Mouse (Mus musculus) T-cell, adult 2 months (primary cell): ENCODE results near the gene Mier2.

ENCODE experiments used
- DNase-seq: peaks from one replicate; pipeline ENCODE4 v3.0.0; 2022; ENCODE audit warnings: low spot score

Gene Mier2

DNA sequence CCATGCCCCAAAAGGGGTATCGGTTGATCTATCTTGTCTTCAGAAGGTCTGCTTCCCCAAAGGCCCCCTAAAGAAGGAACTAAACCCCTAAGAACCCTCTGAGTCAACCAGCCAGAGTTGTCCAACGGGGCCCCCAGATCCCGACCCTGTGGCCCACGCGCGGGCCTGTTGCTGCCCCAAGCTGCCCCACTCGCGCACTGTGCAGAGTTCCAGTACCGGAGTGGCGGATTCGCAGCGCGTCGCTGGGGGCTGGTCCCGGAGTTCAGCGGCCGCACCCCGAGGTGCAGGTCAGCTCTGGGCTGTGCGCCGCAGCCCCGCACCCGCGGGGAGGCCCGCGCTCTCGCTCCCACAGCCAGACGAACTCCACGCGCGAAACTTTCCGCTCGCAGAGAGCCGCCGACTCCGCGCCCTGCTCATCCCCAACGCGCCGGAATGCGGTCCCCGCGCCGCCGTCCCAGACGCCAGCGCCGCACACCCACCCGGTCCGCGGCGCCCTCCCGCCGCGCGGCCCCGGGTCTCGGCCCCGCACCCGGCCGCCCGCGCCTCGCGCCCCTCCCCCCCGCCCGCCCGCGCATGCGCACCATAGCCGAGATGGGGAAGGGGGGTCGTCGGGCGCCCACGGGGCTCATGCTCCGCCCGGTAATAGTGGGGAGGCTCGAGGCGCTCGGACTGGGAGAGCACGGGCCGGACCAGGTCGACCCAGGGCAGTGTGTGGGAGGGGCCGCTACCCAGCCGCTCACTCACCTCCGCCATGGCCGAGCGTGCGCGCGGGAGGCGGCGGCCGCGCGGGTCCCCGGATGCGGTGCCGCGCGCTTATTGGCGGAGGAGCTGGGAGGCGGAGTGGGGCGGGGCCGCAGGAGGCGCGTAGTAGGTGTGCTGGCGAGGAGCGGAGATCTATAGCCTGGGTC is at the start of gene Mier2:
Gene Mier2, minus strand, starts transcription at position 870 of the 908 bp plus-strand sequence.
- DNase-seq, result peak; percentile 80

DNA sequence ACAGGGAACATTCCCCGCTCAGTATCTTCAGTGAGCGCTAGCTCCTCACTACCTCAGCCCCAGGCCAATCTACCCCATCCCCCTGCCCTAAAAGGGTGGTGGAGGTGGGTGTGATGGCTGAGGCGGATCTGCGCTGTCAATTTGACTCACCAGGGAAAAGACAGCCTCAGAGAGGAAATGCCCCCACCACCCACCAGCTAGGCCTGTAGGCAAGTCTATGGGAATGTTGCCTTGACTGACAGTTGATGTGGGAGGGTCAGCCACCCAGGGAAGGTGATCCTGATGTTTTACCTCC is 42.9 kb upstream of the Mier2 start:
- DNase-seq, result no peak

DNA sequence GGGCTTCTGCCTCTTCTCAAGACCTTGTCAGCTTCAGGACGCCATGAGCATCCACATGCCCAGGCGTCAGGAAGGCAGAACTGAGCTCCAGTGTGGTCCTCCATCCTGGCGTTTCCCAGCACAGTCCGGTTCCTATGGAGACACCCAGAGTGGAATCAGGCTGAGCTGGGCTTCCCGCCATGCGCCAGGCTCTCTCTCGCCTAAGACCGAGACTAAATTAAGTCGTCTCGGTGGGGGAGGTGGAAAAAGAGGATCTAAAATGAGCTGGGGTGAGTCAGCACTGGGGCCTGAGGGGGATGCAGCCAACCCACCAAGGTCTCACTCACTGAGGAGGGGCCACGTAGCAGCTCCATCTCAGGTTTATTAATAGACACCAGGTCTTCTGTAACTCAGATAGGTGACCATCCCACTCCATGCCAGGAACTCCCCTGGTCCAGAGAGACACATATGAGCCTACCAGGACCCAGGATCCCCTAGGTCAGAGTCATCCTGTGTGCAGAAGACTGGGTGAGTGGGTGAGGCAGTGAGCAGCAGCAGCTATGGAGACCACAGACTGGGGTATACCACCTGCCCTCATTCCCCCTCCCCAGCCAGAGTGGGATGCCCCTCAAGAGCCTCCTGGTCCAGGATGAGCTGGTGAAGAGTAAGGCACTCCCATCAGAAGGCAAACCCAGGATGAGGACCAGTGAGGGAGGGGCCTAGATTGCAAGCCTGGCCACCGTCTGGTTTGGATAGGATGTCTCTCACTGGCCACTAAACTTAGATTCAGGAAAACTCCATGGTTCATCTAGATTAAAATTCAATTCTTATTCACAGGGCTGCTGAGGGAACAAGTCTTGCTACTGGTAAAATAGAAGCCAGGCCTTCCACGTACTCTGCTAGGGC is 42.3 kb upstream of the Mier2 start:
- no peak for DNase-seq

DNA sequence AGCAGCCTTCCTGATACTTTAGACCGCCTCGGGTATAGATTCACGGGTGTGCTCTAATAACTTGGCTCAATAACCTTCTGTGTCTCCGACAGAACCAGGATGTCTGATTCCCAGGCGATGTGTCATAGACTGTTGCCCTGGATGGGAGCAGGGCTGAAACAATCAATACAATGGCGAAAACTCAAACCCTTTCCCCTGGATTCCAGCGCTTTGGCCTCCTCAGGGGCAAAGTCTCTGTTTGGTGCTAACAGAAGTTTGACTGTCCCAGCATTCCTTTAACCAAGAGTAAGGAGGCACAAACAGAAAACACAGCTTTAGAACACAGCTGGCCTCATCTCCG is 40.6 kb upstream of the Mier2 start:
- DNase-seq, result no peak

DNA sequence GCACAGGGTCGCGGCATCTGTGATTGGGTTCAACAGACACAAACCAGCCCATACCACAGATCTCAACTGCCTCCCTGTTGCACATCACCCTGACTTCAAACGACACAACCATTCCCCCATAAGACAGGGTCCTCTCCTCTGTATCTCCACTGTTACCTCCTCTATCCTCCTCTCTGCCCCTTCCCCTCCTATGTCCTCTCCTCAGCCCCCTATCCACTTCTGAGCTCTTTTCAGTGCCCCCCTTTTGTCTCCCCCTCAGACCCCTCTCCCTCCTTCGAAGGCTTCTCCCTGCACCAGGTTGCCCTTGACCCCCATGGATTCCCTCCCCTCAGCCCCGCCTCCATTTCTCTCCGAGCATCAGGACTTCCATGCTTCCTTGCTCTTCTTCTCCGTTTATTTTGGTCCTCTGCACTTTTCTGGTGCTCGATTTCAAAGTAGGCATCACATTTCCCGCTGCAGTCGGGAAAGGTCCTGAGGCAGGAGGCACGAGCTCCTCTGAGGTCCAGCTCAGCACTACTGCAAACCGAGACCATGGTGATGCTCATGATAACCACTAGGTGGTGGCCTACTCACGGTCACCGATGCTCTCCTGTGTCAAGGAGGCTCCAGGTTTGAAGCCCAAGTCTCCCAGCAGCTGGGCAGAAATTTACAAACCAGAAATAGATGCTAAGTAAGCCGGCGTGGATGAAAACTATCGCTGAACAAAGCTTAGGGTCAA is 40.0 kb upstream of the Mier2 start:
- DNase-seq, result peak; percentile 18

DNA sequence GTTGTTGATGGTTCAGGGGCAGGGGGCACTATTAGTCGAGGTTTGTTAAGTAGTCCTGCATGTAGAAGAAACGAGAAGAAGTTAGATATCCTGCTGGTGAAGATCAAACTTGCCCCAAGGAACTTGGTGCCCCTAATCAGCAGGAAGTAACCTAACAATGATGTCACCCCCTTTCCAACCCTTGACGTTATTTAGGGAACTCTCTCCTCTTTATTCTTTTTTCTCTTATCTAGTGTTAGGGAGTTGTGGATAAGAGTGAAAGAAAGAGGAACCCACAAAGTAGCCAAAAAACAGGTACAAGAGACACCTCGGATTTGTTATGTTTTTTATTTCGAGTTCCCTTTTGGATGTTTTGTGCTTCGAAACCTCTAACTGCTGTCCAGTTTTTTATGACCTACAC is 39.1 kb upstream of the Mier2 start:
- no peak for DNase-seq

DNA sequence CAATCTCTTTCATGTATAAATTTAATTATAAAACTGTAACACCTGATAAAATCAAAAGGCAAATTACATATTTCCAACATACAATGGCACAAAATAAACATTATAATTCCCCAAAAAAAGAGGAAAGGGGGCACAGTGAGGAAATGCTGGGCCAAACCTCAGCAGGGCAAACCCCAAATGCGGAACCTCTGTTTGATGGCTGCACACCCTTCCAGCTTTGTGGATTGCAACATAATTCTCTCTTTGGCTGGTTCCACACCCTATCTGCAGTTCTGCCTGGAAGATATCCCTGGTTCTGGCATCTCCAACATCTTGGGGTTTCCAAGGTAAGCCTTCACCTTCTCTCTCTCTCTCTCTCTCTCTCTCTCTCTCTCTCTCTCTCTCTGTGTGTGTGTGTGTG is 35.7 kb upstream of the Mier2 start:
- DNase-seq, result no peak

DNA sequence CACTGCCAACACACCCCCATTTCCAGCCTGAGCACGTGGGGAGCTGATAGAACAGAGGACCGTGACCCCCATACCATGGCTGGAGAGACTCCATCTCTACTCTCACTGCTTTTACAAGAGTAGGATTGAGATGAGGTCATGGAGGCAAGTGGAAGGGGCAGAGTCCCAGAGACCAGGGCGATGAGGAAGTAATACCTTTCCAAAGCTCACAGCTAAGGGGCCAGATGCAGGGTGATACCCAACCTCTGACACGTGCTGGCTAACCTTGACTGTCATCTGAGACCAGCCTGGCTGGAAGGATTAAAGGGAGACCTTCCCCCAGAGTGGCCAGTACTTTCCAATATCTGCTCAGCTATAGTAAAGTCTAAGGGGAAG is 32.7 kb upstream of the Mier2 start:
- no peak for DNase-seq

DNA sequence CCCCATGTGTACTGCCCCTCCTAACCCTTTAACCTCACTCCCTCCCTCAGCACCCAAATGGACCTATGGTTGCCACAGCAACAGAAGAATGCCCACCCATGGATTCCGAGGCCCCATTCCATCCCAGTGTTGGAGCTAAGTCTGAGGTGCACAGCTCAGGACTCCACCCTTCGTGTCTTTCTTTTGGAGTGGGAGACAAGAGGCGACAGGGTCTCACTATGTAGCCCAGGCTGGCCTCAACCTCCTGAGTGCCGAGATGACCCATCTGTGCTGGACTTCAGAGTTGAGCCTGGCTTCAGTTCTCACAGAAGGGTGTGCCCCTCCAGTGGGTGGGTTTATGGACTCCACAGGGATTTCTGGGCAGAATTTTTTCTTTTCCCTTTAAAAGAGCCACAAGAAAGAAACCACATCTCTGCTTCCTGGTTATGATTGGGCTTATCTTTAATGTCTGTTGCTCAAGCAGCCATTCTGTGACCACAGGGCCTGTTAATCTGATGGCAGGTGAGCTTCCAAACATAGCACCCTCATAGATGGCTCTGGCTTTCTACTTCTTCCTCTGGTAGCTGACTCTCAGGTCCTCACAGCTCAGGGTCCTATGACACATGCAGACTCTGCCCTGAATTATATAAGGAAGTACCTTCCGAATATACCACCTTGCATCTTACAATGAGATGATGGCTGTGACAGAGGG is 32.2 kb upstream of the Mier2 start, which contains the start of gene Theg:
Gene Theg, minus strand, starts transcription at position 271 of the 691 bp plus-strand sequence.
- no peak for DNase-seq

DNA sequence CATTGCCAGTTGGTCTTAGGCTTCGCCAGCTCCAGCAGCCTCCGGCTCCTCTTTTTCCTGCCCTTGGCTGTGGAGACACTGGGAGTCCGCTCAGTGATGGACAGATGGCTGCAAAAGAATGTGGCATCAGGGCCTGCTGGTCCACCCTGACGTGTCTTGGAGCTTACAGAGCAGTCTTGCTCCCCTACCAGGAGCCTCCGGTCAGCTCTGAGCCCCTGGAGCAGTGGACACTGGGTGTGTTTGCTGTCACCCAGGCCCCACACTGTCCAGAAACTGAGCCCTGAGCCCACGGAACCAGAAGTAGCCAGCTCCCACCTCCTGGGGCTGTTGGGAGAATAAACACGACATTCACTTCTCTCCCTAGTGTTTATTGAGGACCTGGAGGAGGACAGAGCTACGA is 31.2 kb upstream of the Mier2 start:
- DNase-seq, result no peak

DNA sequence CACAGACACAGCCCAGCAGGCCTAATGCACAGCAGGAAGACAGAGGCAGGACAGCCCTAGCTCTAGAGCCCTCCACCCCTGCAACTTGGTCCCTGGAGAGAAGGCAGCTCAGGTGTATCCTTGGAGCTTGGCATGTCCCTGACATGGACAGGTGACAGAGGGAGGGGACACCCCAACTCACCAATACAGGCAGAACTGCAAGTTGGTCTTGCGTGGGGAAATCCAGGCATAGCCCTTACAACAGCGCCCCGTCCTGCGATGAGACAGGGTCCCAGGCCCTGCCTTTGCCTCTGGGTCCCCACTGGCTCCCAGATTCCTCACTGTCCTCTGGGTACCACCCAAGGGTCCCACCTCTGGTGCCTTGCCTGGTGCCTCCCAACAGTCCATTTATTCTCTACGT is 30.7 kb upstream of the Mier2 start:
- DNase-seq, result no peak

DNA sequence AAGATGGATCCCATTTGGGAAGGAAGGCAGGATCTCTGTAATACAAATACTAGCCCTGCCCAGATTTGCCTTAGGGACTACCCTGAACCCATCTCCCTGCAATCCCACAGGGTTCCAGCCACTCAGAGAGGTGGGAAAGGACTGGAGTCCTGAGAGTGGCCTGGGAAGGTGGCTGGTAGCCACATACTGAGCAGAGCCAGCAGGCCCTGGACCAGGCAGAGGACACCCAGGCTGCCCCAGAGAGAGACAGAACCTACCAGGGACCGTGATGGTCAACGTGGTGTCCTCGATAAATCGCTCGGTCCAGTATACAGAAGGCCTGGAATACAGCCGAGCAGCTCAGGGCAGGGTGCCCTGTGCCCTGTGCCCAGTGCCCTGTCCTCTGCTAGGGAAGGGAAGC is 30.1 kb upstream of the Mier2 start:
- no peak for DNase-seq

DNA sequence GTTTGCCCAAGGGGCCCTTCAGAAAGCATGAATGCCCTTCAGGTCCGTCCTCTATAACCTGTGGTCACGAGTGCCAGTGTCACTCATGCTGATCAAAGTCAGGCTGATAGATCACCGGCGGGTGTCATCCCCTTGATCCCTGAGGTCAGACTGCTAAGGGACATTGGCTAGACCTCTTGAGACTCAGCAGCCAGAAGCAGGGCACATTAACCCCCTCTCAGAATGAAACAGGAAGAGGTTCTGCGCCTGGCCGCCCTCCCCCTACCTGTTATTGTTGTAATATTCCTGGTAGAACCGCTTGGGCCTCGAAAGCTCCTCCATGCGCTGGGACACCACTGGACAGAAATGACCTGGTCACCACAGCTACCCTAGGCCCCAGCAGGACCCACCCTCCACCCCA is 29.4 kb upstream of the Mier2 start:
- no peak for DNase-seq

DNA sequence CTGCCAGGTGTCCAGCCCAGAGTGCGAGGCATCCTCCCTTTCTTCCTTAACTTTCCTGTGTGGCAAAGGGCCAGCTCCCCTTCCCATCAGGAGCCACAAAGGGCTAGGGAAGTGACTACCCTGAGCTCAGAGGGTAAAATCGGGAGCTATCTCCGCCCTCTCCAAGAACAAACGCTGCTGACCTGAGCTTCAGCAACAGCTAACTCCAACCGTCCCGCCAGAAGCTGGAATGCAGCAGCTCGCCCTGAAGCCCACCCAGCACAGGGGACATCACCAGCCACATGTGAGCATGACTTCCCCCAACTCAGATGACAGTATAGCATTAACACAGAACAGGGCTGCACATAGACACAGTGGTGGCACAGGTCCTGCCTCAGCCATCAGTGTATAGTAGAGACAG is 29.0 kb upstream of the Mier2 start:
- no peak for DNase-seq

DNA sequence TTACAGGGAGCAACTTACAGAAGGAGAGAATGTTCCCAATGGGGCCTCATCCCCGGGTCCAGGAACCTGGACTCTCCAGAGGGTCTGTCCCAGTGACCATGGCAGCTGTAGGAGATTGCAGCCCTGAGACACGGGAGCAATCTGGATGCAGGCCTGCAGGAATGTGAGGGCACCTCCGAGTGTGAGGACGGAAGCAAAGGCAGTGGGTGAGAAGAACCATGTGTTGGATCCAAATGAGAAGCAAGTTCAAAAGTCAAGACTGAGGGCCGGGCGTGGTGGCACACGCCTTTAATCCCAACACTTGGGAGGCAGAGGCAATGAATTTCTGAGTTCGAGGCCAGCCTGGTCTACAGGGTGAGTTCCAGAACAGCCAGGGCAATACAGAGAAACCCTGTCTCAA is 26.5 kb upstream of the Mier2 start:
- DNase-seq, result no peak

DNA sequence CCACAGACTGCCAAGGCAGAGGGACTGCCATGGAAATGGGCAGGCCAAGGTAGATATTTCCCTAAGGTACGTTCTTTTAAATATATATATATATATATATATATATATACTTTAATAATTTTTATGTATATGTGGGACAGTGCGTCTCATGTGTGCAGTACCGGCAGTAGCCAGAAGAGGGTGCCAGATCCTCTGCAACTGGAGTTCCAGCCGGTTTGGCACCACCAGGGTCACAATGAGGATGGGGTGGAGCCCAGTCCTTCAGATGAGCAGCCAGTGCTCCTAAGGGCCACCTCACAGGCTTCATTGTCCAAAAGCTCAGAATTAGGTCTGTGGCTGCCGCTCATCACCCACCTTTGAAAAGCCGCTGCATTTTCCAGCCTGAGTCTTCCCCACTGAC is 25.8 kb upstream of the Mier2 start:
- DNase-seq, result peak; percentile 5

DNA sequence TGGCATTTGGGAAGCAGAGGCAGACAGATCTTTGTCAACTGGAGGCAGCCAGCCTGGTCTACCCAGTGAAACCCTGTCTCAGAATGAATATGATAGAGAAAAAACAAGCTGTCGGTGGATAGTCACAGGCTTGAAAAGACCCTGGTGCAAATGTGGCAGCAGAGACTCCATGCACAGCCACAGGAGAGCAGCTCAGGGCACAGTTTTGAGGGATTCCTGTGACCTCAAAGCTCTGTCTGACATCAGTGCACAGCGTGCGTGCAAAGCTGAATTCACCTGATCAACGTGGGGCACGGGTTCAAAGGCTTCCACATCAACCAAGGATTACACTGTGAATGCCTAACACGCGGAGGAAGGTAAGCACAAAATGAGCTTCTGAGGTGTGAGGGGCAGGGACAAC is 25.4 kb upstream of the Mier2 start:
- no peak for DNase-seq

DNA sequence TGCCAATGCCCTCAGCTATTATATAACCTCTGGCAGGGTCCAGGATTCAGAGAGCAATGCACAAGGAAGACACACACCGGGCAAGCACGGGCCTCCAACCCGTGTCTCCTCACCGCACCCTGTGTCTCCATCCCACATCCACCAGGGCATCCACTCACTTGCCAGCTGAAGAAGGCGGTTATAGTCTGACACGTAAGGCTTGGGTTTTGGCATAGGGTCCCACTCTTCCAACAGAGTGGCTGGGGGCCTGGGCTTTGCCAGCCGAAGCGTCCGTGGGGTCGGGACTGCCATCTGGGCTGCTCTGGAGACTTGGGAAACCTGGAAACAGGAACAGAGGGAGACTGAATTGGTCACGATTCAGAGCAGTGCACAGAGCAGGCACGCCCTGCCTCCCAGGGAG is 24.8 kb upstream of the Mier2 start:
- DNase-seq, result no peak

DNA sequence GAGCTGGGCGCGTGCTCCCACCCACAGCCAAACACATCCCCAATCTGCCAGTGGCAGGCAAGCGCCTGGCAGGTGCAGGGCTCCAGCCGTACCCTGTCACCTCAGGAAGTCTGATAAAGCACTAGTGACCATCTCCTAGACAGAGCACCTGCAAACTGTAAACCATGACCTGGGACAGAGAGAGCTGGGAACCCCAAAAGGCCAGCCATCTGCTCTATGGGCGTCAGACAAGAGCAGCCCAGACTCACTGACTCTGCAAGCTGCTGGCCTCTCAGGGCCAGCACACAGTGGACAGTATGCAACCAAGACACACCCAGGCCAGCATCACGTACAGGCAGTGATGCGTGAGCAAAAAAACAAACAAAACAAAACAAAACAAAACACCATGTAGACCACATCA is 23.9 kb upstream of the Mier2 start:
- no peak for DNase-seq

DNA sequence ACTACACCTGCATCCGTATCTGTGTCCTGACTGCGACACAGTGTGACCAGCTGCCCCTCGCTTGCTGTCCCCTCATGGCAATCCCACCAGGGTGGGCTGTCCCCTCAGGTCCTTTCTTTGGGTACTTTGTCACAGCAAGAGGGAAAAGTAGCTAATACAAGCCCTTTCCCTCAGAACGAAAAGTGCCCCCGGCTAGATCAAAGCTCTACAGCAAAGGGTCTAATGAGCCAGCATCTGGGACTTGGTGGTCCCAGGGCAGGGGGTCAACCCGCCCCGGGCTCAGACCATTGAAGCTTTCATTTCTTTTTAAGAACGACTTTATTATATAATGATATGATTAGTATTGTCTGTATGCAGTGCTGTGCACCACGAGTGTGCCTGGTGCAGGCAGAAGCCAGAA is 23.3 kb upstream of the Mier2 start:
- DNase-seq, result no peak

DNA sequence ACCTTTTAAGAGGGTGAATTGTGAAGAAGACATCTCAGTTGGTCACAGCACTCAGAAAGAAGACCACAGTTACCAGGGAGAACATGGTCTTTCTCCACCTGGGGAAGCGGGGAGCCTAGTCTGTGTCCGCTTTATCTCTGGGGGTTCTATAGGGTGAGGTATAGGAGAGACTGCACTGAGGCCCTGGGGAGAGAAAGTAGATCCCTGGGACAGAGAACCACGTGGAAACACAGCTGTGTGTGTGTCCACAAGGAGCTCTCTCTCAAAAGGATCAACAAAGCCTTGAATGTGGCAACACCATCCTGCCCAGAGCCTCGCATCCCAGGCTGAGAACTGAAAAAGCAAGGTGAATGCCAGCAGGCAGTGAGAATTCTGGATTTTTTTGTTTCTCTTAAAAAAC is 22.4 kb upstream of the Mier2 start:
- no peak for DNase-seq

DNA sequence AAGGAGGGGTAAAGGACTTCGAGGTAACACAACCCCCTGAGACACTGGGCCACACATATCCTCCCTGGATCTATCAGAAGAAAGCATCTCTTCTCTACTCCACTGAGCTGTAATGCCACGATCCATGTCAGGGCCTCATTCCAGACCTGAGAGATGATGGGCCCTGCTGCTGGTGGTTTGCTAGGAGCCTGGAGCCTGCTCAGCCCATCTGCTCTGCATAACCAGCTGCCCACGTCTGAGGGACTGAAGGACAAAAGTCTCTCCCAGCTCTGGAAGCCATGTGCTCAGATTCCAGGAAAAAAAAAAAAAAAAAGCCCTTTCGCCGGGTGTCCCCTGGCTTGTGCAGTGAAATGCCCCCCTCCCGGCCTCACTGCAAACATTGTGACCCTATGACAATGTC is 20.8 kb upstream of the Mier2 start:
- no peak for DNase-seq
